Mouse (Mus musculus): ENCODE measurements at regions not wholly inside any gene's neighbourhood (a gene's known extent, or its start where the extent isn't known, plus 50 kb on each side); places are given as distances from the start of the nearest gene placed in this dataset.

DNA sequence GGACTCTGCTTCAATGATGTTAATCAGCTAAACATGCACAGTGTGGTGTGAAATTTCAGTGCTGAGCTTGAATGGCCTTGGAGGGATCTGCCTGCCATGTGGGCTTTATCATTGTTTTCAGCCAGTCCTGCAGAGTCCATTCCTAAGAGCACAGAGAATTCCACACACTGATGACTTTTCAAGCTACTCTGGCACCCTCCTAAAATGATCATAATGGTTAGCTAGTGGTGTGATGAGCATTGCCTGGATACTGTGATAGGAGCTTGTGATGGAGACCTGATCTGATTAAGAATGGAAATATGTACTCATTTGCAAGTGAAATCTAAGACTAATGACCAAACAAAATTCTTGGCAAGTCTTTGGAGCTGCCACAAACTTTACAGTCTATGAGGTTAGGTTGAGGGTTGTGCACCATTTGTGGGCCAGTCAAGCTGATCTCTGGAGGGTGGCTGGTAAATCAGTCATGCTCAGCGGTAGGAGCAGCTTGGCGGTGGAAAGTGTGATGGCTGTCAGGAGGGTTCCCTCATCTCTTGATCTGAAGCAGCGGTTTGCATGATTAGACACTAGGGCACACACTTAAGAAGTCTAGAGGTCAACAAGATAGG is 91.0 kb upstream of the Cep162 start:
- no peak for DNase-seq (ENCODE audit: low spot score in 2 of 2)

DNA sequence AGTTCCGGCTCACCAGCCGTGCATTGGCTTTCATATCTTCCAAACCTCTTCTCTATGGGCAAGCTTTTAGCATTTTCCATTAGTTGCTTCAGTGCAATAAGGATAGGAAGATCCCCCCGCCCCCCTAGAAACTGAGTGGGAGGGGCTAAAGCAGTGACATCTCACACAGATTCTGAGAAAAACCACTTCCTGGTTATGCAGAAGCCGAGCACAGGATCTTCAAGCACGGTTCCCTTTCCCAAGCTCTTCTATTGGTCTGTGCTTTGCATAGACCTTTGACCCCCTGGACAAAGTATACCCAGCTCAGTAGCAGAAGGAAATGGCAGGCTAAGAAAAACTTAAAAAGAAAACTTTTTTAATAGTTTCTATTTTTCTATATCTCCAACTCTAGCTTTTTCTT is 86.1 kb upstream of the Cep162 start:
- no peak for DNase-seq (ENCODE audit: low spot score in 2 of 2)

DNA sequence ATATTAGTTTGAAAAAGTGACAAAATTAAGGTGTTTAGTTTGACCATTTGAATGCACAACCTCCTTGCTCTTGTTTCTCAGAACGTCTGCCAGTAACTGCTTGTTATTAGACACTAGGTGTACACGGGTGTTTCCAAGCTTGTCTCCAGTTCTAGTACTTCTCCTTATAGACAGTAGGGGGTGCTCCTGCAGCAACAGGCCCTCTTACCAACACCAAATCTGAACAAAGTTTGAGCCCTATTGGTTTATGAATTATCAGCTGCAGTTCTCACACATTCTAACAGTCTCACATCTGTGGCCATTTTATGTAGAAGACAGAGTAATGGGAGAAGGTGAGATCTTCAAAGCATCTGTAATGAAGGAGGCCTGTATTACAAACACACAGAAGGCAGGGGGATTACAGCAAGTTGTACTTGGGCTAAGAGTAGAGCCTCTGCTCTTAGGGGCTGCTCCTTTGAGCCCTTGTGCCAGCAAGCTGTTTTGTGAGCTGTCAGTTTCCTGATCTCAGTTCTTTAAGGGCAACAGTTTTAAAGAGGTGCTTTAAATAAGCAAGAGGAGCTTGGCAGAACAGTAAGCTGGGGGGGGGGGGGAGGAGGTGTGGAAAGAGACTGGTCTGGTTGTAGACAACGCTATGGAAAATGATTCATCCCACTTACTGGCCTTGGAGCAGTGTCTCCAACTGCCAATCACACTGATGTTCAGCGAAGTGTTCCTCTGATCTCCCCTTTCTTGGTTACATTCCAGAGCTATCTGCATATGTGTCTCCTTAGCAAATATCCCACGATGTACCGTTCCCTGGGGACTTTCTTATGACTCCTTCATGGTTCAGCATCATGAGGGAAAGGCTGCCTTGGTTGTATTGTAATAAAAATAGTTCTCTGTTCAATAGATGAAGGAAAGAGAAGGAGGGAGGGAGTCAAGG is 71.3 kb upstream of the Cep162 start:
- DNase-seq (ENCODE audit: low spot score in 2 of 2), result no peak

DNA sequence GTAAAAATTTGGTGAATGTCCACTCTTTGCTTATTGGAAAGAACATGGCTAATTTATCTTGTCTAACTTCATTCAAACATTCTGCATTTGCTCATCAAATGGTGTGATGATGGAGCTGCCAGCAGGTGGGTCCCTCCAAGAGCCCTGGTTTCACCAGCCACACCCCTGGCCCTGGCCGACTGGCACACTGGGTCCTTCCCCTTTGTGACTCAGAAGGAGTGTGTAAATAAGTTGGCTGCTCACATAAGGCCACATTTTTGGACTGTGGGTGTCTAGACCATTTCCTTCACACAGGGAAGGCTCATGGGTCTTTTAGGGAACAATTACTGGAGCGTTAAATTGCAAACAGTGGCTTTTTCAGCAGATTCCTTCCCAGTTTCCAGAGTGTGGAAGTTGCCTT is 68.4 kb upstream of the Cep162 start:
- DNase-seq (ENCODE audit: low spot score in 2 of 2), result no peak

DNA sequence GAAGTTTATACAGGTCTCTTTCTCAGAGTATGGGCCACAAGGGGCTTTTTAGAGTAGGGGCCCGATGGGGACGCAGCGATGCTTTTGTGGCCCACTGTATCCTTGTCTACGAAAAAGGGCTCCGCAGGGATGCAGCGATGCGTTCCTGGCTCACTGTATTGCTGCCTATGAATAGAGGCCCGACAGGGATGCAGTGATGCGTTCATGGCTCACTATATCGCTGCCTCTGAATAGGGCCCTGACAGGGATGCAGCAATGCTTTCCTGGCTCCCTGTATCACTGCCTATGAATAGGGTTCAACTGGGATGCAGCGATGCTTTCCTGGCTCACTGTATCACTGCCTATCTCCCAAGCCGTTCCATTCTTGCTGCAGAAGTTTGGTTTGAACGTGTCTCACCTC is 65.4 kb upstream of the Cep162 start:
- no peak for DNase-seq (ENCODE audit: low spot score in 2 of 2)

DNA sequence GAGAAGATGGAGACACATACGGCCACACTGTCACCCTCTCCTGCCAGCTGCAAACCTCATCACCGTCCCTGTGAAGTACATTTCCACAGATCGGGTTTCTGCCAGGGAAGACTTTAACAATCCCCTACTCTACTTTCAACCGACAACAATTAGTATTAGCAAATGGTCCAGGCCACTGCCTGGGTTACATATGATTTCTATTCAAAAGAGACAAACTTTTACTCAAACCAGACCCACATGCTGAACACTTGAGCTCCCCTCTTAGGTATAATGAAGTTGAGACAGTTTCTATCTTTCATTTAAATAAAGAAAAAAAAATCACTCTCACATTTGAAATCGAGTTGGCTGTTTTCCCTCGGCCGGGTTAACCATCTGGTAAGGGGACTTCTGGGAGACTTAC is 63.4 kb upstream of the Cep162 start:
- no peak for DNase-seq (ENCODE audit: low spot score in 2 of 2)

DNA sequence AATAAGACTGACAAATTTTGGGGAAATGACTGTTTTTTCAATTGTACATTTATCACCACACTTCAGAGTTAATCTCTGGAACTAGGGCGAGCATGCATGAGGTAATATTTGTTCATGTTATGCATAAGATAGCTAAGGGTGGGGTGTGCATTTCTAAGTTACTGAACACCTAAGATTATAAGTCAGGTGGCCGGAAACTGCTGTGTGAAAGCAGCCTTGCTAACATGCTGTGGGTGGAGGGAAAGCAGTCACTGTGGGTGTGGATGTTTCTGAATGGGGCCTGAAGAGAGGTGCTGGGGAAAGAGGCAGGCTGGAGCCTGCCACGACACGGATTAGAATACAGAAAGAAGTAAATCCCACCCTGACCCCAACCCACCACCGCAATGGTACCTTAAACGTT is 54.8 kb upstream of the Cep162 start:
- DNase-seq (ENCODE audit: low spot score in 2 of 2), result no peak
